Comparison of ENCODE assay signal across 18 mouse cellular contexts in the genomic region with DNA sequence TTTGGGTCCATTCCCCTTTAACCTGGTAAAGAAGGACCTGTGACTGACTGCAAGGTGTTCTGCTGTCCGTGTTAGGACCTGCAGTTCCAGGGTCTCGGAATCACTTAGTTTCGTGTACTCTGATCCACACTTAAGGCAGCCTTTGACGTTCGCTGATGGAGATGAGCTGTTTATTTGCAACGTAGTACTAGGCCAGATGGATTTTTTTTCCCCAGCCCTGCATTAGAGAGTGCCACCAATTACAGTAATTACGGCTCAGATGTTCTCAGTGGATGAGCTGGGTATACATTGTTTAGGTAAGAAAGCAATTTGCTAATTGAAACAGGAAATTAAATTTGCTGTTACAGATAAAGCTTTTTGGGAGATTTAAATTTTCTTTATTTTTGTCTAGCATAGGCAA. TPM values are rescaled to one million over a fixed set of nuclear protein-coding genes. Genes with fewer than 3 reads are reported as not detected.
DNase-seq lines count a peak whose midpoint lies in the region; ATAC-seq lines count a peak whose summit lies in the region.
"Had no signal": no experiment of that assay in that cellular context is flagged by ENCODE, and none has a peak within 500 bp of the region (broad histone marks: within the 10 kb centered on the region; RNA-seq: fewer than 3 reads in every experiment).

No protein-coding gene starts in this region.

- no peaks in the 10 kb centered on the region for H3K27me3 ChIP-seq in forebrain, embryonic 15.5 days
- no peaks in the 10 kb centered on the region for H3K27me3 ChIP-seq in forebrain, embryonic 13.5 days
- no peaks in the 10 kb centered on the region for H3K27me3 ChIP-seq in neural tube, embryonic 13.5 days
- H3K27me3 ChIP-seq: embryonic facial prominence, embryonic 12.5 days; heart, embryonic 13.5 days had no signal

- H3K4me3 ChIP-seq in forebrain, embryonic 15.5 days: no peak overlapping the region
- no peak overlapping the region for H3K4me3 ChIP-seq in forebrain, embryonic 13.5 days
- H3K4me3 ChIP-seq in neural tube, embryonic 13.5 days: no peak overlapping the region
- H3K4me3 ChIP-seq: embryonic facial prominence, embryonic 12.5 days; heart, embryonic 13.5 days had no signal

- H3K9ac ChIP-seq in forebrain, embryonic 15.5 days (replicated peaks): no peak overlapping the region
- H3K9ac ChIP-seq in forebrain, embryonic 13.5 days: no peak overlapping the region
- H3K9ac ChIP-seq in neural tube, embryonic 13.5 days: no peak overlapping the region
- H3K9ac ChIP-seq: embryonic facial prominence, embryonic 12.5 days; heart, embryonic 13.5 days had no signal

- WGBS in forebrain, embryonic 15.5 days: 58% methylated on average over 7 of the region's 7 CpGs
- 76% methylated on average over 7 of the region's 7 CpGs for WGBS in forebrain, embryonic 13.5 days
- WGBS in neural tube, embryonic 13.5 days: 69% methylated on average over 7 of the region's 7 CpGs

- H3K9me3 ChIP-seq in forebrain, embryonic 15.5 days: no peaks in the 10 kb centered on the region
- H3K9me3 ChIP-seq in forebrain, embryonic 13.5 days (replicated peaks): no peaks in the 10 kb centered on the region
- no peaks in the 10 kb centered on the region for H3K9me3 ChIP-seq in neural tube, embryonic 13.5 days
- H3K9me3 ChIP-seq: embryonic facial prominence, embryonic 12.5 days; G1E; heart, embryonic 13.5 days had no signal

- no peak; the same call in 1 of the 2 replicates for ATAC-seq in forebrain, embryonic 15.5 days (replicated peaks)
- no peak for ATAC-seq in forebrain, embryonic 13.5 days
- ATAC-seq in neural tube, embryonic 13.5 days (ENCODE audit: low read depth): no peak
- ATAC-seq: CD4-positive, CD25-positive, alpha-beta regulatory T cell, adult 4 months; intestine, embryonic 16.5 days had no signal

- H3K4me1 ChIP-seq in forebrain, embryonic 15.5 days: peaks cover 10% of the 10 kb centered on the region
- 0 out of 2 replicates have a peak, but pooled peaks cover 5% of the 10 kb centered on the region for H3K4me1 ChIP-seq in forebrain, embryonic 13.5 days
- H3K4me1 ChIP-seq in neural tube, embryonic 13.5 days (replicated peaks): peaks cover 17% of the 10 kb centered on the region
- H3K4me1 ChIP-seq: embryonic facial prominence, embryonic 12.5 days had no signal

- H3K36me3 ChIP-seq in forebrain, embryonic 15.5 days: no peaks in the 10 kb centered on the region
- no peaks in the 10 kb centered on the region for H3K36me3 ChIP-seq in forebrain, embryonic 13.5 days (ENCODE audit: poor library complexity, severe bottlenecking)
- H3K36me3 ChIP-seq in neural tube, embryonic 13.5 days: peaks cover 9% of the 10 kb centered on the region

- H3K27ac ChIP-seq in forebrain, embryonic 15.5 days (replicated peaks): peak overlapping the region; percentile 22; the same call in 1 of the 2 replicates
- no peak overlapping the region for H3K27ac ChIP-seq in forebrain, embryonic 13.5 days
- H3K27ac ChIP-seq in neural tube, embryonic 13.5 days (replicated peaks): peak overlapping the region; percentile 70
- H3K27ac ChIP-seq: embryonic facial prominence, embryonic 12.5 days; heart, embryonic 13.5 days had no signal

- DNase-seq in cerebellum, adult 11-12 months: peak; percentile 1
- no peak for DNase-seq in cerebellum, adult 9-10 months
- no peak for DNase-seq in neural tube, embryonic 10.5 days (ENCODE audit: extremely low spot score, low spot score)
- DNase-seq in kidney, postnatal 4 days: no peak
- DNase-seq: adrenal gland, postnatal 10 days; B cell, adult 2 months; cerebellum, adult 18-20 months; cerebellum, postnatal 25 days; gastrocnemius, postnatal 36 days; heart, postnatal 36 days had no signal

- H3K4me2 ChIP-seq in forebrain, embryonic 15.5 days (replicated peaks): no peak overlapping the region
- H3K4me2 ChIP-seq in forebrain, embryonic 13.5 days: no peak overlapping the region
- H3K4me2 ChIP-seq in neural tube, embryonic 13.5 days: no peak overlapping the region
- H3K4me2 ChIP-seq: embryonic facial prominence, embryonic 12.5 days; heart, embryonic 13.5 days had no signal

RNA-seq across cellular contexts. Expression of a gene that starts 50.6 kb away (rescaled TPM):
- 101 and 116 TPM in 2 replicates for polyA plus RNA-seq in forebrain, embryonic 15.5 days (2015; fragmentation: Nextera tagmentation; extraction: Ambion mirVana)
- 87.5 and 91.5 TPM in 2 replicates for polyA plus RNA-seq in forebrain, embryonic 13.5 days (2015; fragmentation: Nextera tagmentation; extraction: Ambion mirVana)
- 156 and 157 TPM in 2 replicates for polyA plus RNA-seq in neural tube, embryonic 13.5 days (2015; fragmentation: Nextera tagmentation; extraction: Ambion mirVana)
